ENCODE assay signal across 8 mouse cellular contexts in genomic region chr10:119065974-119066373, GRCm38 (mm10).
DNase-seq lines count a peak whose midpoint lies in the region; TF ChIP-seq lines count a peak whose summit lies in the region.

No protein-coding gene starts in this region.

- 25% methylated on average over 8 of the region's 8 CpGs for WGBS in cerebellum, adult 2 months

- TF ChIP-seq POLR2A in cerebellum, adult 2 months (IDR thresholded peaks at IDR 0.05; ENCODE audit: borderline replicate concordance, insufficient read depth, low read length): no peak

- H3K27ac ChIP-seq in cerebellum, adult 2 months (ENCODE audit: insufficient read depth, low read length): no peak overlapping the region

- peak; percentile 72 for TF ChIP-seq CTCF in E14TG2a.4 (conservative IDR thresholded peaks at IDR 0.05; ENCODE audit: low read length)
- peak; percentile 65; the same call in 1 of the 2 replicates for TF ChIP-seq CTCF in cerebellum, adult 2 months (IDR thresholded peaks at IDR 0.05; ENCODE audit: borderline replicate concordance, insufficient read depth, low read depth, low read length)

- no peak overlapping the region for H3K4me3 ChIP-seq in E14TG2a.4 (replicated peaks; ENCODE audit: low read length)
- H3K4me3 ChIP-seq in cerebellum, adult 2 months (replicated peaks; ENCODE audit: insufficient read depth, low read depth, low read length): no peak overlapping the region

- no peaks in the 10 kb centered on the region for H3K9me3 ChIP-seq in E14TG2a.4 (ENCODE audit: low read length)

- H3K36me3 ChIP-seq in E14TG2a.4 (ENCODE audit: insufficient read depth, low read length): no peaks in the 10 kb centered on the region

- H3K4me1 ChIP-seq in E14TG2a.4 (replicated peaks; ENCODE audit: low read depth, low read length): no peaks in the 10 kb centered on the region
- H3K4me1 ChIP-seq in cerebellum, adult 2 months (ENCODE audit: control insufficient read depth, insufficient read depth, low read length): no peaks in the 10 kb centered on the region

- H3K27me3 ChIP-seq in E14TG2a.4 (ENCODE audit: insufficient read depth, low read length): no peaks in the 10 kb centered on the region
- no peaks in the 10 kb centered on the region for H3K27me3 ChIP-seq in cerebellum, adult 2 months (ENCODE audit: control insufficient read depth, insufficient read depth, low read length)

- peak; percentile 77 to 81 for DNase-seq in B cell, adult 2 months
- DNase-seq in cerebellum, adult 2 months: peak; percentile 30 to 31
- DNase-seq in frontal cortex, postnatal 25 days (ENCODE audit: low spot score in 2 of 2): peak; percentile 47 to 50
- DNase-seq in kidney, postnatal 25 days: peak; percentile 73 to 83
- DNase-seq in lung, postnatal 14 days: peak; percentile 74
- peak; percentile 70 to 84 for DNase-seq in right cerebral cortex, postnatal 10 days (ENCODE audit: low spot score in 2 of 2)
- no peak for DNase-seq in ovary, adult 18-20 months (ENCODE audit: low spot score)
